Mouse (Mus musculus) G1E (cell line): ENCODE measurements around the gene Smim4.

Source experiments
- CTCF ChIP-seq: IDR thresholded peaks from 2 replicates; pipeline ENCODE4 v1.5.1; 2012; ENCODE audit warnings: low read depth, low read length, inconsistent platforms, mixed read lengths
- GATA1 ChIP-seq: IDR thresholded peaks from 2 replicates; pipeline ENCODE4 v1.6.1; 2012; ENCODE audit warnings: borderline replicate concordance, low read length, inconsistent platforms, mixed read lengths
- TAL1 ChIP-seq: conservative IDR thresholded peaks from 2 replicates; pipeline ENCODE4 v1.6.1; 2012; ENCODE audit warnings: low read depth, low read length, inconsistent platforms, mixed read lengths

DNA sequence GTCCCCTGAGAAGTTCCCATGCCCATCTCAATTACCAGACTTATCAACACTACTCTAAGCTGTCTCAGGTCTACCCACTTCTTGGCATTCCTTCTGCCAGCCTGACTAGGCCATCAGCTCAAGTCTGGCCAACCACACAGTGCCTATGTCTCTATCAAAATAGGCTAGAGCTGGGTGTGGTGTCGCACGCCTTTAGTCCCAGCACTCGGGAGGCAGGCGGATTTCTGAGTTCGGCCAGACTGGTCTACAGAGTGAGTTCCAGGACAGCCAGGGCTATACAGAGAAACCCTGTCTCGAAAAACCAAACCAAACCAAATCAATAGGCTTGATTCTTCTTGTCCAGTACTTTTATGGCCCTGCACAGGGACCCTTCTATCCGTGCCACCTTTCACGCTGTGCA is 1.9 kb downstream of the Smim4 start:
- TF ChIP-seq GATA1 (no peak), CTCF (no peak), TAL1 (no peak)
